Mouse (Mus musculus) hindbrain, postnatal 0 days (tissue): Measurements from ENCODE around the gene Zfp944. TPM values are rescaled to one million over a fixed set of nuclear protein-coding genes. Genes with fewer than 3 reads are reported as not detected.
"Not testable (repeated sequence)": the region's sequence is repeated elsewhere in the genome, so short reads cannot be mapped to it uniquely, and the experiment has no call there.

ENCODE experiments used
- ATAC-seq: fragments of 200-750 bp; cut with Nextera tagmentation; 2 replicates; pipeline ENCODE4 v1.8.0; 2017; ENCODE audit warnings: mild to moderate bottlenecking, moderate TSS enrichment, moderate library complexity
- DNase-seq: peaks from one replicate; pipeline ENCODE4 v3.0.0-alpha.2; 2015; ENCODE audit warnings: low spot score
- H3K27ac ChIP-seq: fragments of 300-500 bp; sonication (generic); 2 replicates; pipeline ENCODE4 v1.5.1; 2014; ENCODE audit warnings: mild to moderate bottlenecking
- H3K27me3 ChIP-seq: fragments of 300-500 bp; sonication (generic); 2 replicates; pipeline ENCODE4 v1.6.1; 2014; ENCODE audit warnings: low read length, mixed read lengths; ENCODE audit not compliant: insufficient read depth
- H3K36me3 ChIP-seq: fragments of 300-500 bp; sonication (generic); 2 replicates; pipeline ENCODE4 v1.6.1; 2014; ENCODE audit warnings: low read length, mixed read lengths; ENCODE audit not compliant: insufficient read depth
- H3K4me1 ChIP-seq: fragments of 300-500 bp; sonication (generic); 2 replicates; pipeline ENCODE4 v1.6.1; 2014; ENCODE audit warnings: antibody characterized with exemption, low read length, mixed read lengths; ENCODE audit not compliant: insufficient read depth
- H3K4me2 ChIP-seq: fragments of 300-500 bp; sonication (generic); 2 replicates; pipeline ENCODE4 v1.6.1; 2014; ENCODE audit warnings: low read depth, mild to moderate bottlenecking, low read length, moderate library complexity, mixed read lengths
- H3K4me3 ChIP-seq: fragments of 300-500 bp; sonication (generic); 2 replicates; pipeline ENCODE4 v1.5.1; 2014; ENCODE audit warnings: low read length
- H3K9ac ChIP-seq: fragments of 300-500 bp; sonication (generic); replicated peaks from 2 replicates; pipeline ENCODE4 v1.6.1; 2014; ENCODE audit warnings: mild to moderate bottlenecking, low read length, moderate library complexity, mixed read lengths
- H3K9me3 ChIP-seq: fragments of 300-500 bp; sonication (generic); 2 replicates; pipeline ENCODE4 v1.6.1; 2016; ENCODE audit warnings: low read length, mixed read lengths
- CTCF ChIP-seq: IDR thresholded peaks from 2 replicates; pipeline ENCODE4 v1.5.1; 2016; ENCODE audit warnings: antibody characterized with exemption, control low read depth, low read depth
- WGBS: fragments of 180-500 bp; shearing (Covaris S2); extraction: QIAGEN DNeasy Blood & Tissue Kit; methylation state at CpG from one replicate; pipeline ENCODE4 v1.1.7; 2014; 5-methylcytosine and 5-hydroxymethylcytosine counted together
- polyA plus RNA-seq: library from polyadenylated mRNA; unstranded; fragments of >200 nt; fragmentation: Nextera tagmentation; extraction: Ambion mirVana; gene quantifications from 2 replicates; pipeline ENCODE4 v1.2.1, GENCODE M21; 2015
- total RNA-seq: library from RNA; depleted of rRNA; stranded (reverse); fragments of >200 nt; gene quantifications from 2 replicates; pipeline ENCODE4 v1.2.3, GENCODE M21; 2014; rRNA removed

The Zfp944 gene
- total RNA-seq (4.9 and 7.1 TPM in 2 replicates), polyA plus RNA-seq (8.0 and 8.3 TPM in 2 replicates)

DNA sequence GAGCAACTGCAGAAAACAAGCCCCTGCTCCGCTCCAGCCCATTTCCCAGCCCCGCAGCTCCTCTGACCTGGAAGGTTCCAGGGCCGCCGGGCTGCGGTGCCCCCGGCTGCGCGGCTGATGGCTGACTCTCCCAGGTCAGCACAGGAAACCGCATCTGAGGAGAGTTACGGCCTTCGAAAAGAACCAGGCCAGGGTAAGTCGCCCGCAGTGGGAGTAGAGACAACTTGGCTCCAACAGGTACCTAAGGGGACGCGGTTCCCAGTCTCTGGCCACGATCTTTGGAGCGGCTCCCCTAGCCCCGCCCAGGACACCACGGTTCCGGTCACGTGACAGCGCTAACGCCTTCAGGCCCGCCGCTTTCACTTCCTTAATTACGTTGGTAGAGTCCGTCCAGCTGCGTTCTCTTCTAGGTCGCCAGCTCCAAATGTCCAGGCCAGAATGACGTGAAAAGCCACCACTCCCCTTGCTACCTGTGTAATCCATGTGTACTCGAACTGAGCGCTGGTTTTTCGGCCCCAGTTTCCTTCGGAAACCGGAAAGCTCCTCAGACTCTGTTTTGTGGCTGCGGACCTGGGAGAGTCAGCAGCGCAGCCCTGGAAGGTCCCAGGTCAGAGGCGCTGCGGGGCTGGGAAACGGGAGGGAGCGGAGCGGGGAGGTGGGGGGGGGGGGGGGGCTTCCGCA, at the start of gene Zfp944, which contains the start of gene Zfp758:
Gene Zfp944, minus strand, starts transcription at position 300 of the 681 bp plus-strand sequence.
Gene Zfp758, plus strand, starts transcription at position 353 of the 681 bp plus-strand sequence.
- not testable (repeated sequence) for H3K9me3 ChIP-seq, H3K36me3 ChIP-seq, H3K4me1 ChIP-seq, H3K27me3 ChIP-seq
- peak; percentile 99 for ATAC-seq
- Histone ChIP-seq H3K27ac (peak within 1 kb of the TSS; percentile 68), H3K4me2 (peak within 1 kb of the TSS; percentile 59), H3K4me3 (peak within 1 kb of the TSS; percentile 54), H3K9ac (peak within 1 kb of the TSS; percentile 67)
- peak; percentile 53 for DNase-seq
- 0% methylated on average over 27 of the region's 43 CpGs for WGBS

GRCm38 (mm10) chr17:22410756-22411155, 49.6 kb upstream of the Zfp944 start:
- no peak overlapping the region for H3K9ac ChIP-seq
- 77% methylated on average over 2 of the region's 2 CpGs for WGBS
- no peaks in the 10 kb centered on the region for H3K9me3 ChIP-seq
- TF ChIP-seq CTCF: peak; percentile 52
- no peaks in the 10 kb centered on the region for H3K36me3 ChIP-seq
- no peak overlapping the region for H3K4me2 ChIP-seq
- DNase-seq: peak; percentile 15
- no peak for ATAC-seq
- no peaks in the 10 kb centered on the region for H3K4me1 ChIP-seq
- H3K4me3 ChIP-seq: no peak overlapping the region
- no peaks in the 10 kb centered on the region for H3K27me3 ChIP-seq
- no peak overlapping the region for H3K27ac ChIP-seq

GRCm38 (mm10) chr17:22363895-22364294, 2.7 kb upstream of the Zfp944 start:
- DNase-seq: no peak
- Histone ChIP-seq H3K9me3 (peaks cover 11% of the 10 kb centered on the region; the same call in 1 of the 2 replicates), H3K4me3 (no peak overlapping the region), H3K9ac (no peak overlapping the region), H3K36me3 (no peaks in the 10 kb centered on the region; the same call in 1 of the 2 replicates), H3K27me3 (no peaks in the 10 kb centered on the region), H3K27ac (no peak overlapping the region), H3K4me2 (no peak overlapping the region), H3K4me1 (peaks cover 7% of the 10 kb centered on the region; the same call in 1 of the 2 replicates)
- ATAC-seq: no peak
- 88% methylated on average over 3 of the region's 3 CpGs for WGBS
- TF ChIP-seq CTCF: no peak

DNA sequence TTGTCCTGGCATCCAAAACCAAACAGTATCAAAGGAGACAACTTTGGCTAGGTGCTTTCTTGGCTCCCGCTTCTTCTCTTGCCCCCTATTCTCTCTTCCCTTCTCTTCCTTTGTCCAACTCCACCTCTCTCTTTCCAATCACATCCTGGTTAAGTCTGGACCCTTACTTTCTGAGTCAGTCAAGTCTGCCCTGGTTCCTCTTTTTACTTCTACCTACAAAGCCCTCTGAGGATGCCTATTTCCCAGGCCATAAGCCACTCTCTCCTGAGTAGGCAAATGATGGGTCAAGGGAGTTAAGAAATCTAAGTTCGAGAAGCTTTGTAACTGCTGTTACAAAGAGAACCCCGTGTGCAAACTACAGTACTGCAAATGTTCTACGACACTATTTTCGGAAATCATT, 628 bp downstream of the Zfp944 start:
- peak overlapping the region; percentile 54 for H3K4me3 ChIP-seq
- 0 out of 2 replicates have a peak, but pooled peaks cover 5% of the 10 kb centered on the region for H3K9me3 ChIP-seq
- H3K36me3 ChIP-seq: no peaks in the 10 kb centered on the region
- H3K4me2 ChIP-seq: peak overlapping the region; percentile 59
- H3K4me1 ChIP-seq: peaks cover 7% of the 10 kb centered on the region; the same call in 1 of the 2 replicates
- 0 out of 2 replicates have a peak, but pooled peaks have one; percentile 7 for ATAC-seq
- H3K27ac ChIP-seq: no peak overlapping the region
- no peaks in the 10 kb centered on the region for H3K27me3 ChIP-seq
- no peak for DNase-seq
- 26% methylated on average over 5 of the region's 5 CpGs for WGBS
- no peak for TF ChIP-seq CTCF
- H3K9ac ChIP-seq: peak overlapping the region; percentile 49; the same call in 1 of the 2 replicates

DNA sequence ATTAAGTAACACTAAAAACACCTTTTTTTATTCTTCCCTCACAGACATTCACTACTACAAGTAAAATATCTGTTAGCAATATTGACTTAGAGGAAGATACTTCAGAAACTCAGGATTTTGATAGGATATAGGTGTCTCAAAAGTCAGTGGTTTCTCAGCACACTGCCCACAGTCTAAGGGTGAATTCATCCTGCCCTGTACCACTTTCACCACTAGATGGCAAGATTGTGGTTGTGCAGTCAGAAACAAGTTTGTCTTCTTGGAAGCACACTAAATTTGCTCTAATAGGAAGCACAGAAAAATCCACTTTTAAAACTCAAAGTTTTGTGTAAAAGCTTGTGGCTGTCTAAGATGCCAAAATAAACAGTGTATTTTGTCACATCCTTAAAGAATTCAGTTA, 8.4 kb downstream of the Zfp944 start:
- Histone ChIP-seq H3K4me1 (no peaks in the 10 kb centered on the region), H3K4me2 (no peak overlapping the region), H3K36me3 (no peaks in the 10 kb centered on the region), H3K27me3 (no peaks in the 10 kb centered on the region), H3K9ac (no peak overlapping the region), H3K9me3 (no peaks in the 10 kb centered on the region), H3K27ac (no peak overlapping the region), H3K4me3 (no peak overlapping the region)
- DNase-seq (peak; percentile 54), ATAC-seq (no peak)
- TF ChIP-seq CTCF: peak; percentile 75

GRCm38 (mm10) chr17:22315247-22315646, 46.0 kb downstream of the Zfp944 start:
- 5% methylated on average over 2 of the region's 2 CpGs for WGBS

DNA sequence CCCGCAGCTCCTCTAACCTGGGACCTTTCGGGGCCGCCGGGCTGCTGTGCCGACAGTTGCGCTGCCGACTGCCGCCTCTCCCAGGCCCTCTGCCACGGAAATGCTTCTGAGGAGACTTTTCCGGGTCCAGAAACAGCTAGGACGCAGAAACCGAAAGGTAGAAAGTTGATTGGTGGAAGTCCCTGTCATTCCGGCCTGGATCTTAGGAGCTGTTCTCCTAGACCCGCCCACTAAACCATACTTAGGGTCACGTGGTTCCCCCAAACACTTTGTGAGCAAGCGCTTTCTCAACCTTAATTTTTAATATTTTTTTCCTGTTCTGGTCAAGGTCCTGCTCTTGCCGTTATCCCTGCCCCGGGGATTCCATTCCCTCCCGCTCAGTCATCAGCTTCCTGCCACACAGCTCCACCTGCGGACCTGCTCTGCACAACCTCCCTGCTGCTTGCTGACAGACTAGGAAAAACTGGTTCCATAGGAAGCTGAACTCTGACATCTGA, 46.4 kb downstream of the Zfp944 start, which contains the start of gene CT030661.1:
Gene CT030661.1, minus strand, starts transcription at position 108 of the 497 bp plus-strand sequence.
- peak; percentile 15; the same call in 1 of the 2 replicates for TF ChIP-seq CTCF
- DNase-seq: peak; percentile 98
- H3K9me3 ChIP-seq, H3K27me3 ChIP-seq, H3K36me3 ChIP-seq, H3K4me1 ChIP-seq: not testable (repeated sequence)
- H3K9ac ChIP-seq: peak within 1 kb of the TSS; percentile 58
- peak within 1 kb of the TSS; percentile 57 for H3K4me3 ChIP-seq
- peak; percentile 99 for ATAC-seq
- peak within 1 kb of the TSS; percentile 82 for H3K27ac ChIP-seq
- peak within 1 kb of the TSS; percentile 53 for H3K4me2 ChIP-seq
- WGBS: 0% methylated on average over 20 of the region's 20 CpGs

More at GRCm38 (mm10) chr17:22315247-22315646, 46.0 kb downstream of the Zfp944 start:
- H3K4me3 ChIP-seq: peak overlapping the region; percentile 57
- not testable (repeated sequence) for H3K4me1 ChIP-seq, ATAC-seq, H3K36me3 ChIP-seq, H3K27me3 ChIP-seq, H3K9me3 ChIP-seq, DNase-seq
- peak overlapping the region; percentile 58; the same call in 1 of the 2 replicates for H3K9ac ChIP-seq
- H3K27ac ChIP-seq: peak overlapping the region; percentile 82
- H3K4me2 ChIP-seq: peak overlapping the region; percentile 53; the same call in 1 of the 2 replicates

GRCm38 (mm10) chr17:22314219-22314618, 47.0 kb downstream of the Zfp944 start:
- Histone ChIP-seq H3K27ac (peak overlapping the region; percentile 82), H3K9ac (peak overlapping the region; percentile 58), H3K4me3 (peak overlapping the region; percentile 57), H3K4me2 (peak overlapping the region; percentile 53)
- H3K36me3 ChIP-seq, H3K27me3 ChIP-seq, H3K9me3 ChIP-seq, H3K4me1 ChIP-seq, DNase-seq: not testable (repeated sequence)
- WGBS: 2% methylated on average over 3 of the region's 3 CpGs
- peak; percentile 73 for ATAC-seq
